Mouse (Mus musculus): ENCODE results near the gene Crb2.

DNA sequence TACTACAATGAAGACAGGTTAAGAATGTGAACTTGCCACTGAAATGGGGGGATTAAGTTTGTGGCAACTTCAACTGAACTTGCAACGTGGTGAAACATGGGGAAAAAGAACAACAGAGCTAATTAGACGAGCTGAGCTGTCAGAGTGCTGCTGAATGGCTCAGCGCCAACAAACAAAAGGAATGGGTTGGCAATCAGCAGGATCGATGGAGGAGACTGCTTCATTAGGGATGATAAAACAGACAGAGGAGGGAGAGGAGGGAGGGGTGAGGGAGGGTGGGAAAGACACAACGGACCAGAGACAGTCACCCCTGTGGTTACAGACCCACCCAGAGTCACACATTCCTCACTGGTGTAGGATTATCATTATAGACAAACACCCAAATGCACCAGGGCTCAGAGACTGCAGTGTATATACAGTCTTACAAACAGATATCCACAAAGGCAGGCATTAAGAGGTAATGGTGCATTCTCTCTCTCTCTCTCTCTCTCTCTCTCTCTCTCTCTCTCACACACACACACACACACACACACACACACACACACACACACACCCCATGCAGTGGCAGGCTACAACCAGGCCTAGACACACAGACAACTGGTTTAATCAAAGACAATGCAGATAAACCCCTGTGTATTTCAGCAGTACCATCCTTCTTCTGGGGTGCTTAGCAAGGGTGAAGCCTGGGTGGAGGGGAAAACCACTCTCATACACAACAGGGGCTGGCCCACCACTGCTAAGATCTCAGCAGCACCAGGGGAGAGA lies 42.9 kb downstream of the Crb2 start:
- TF ChIP-seq CTCF (conservative IDR thresholded peaks at IDR 0.05; ENCODE audit: insufficient read depth, insufficient read length, low read depth, low read length) = no peak
- no peak for TF ChIP-seq POLR2A (IDR thresholded peaks at IDR 0.05; ENCODE audit: low read depth, low read length)

Data from kidney, adult 2 months (tissue).